Mouse (Mus musculus): ENCODE data around the gene Cdc26.

Gene Cdc26

GRCm38 (mm10) chr4:62408601-62409282, at the start of gene Cdc26, which contains the start of gene Prpf4:
Gene Cdc26 (minus strand): TSS chr4:62408642.
Gene Prpf4 (plus strand): TSS chr4:62408797.
- DNase-seq (ENCODE audit: low spot score): peak; percentile 79

GRCm38 (mm10) chr4:62454995-62455394, 46.6 kb upstream of the Cdc26 start:
- DNase-seq (ENCODE audit: low spot score): no peak

GRCm38 (mm10) chr4:62440986-62441385, 32.5 kb upstream of the Cdc26 start:
- no peak for DNase-seq (ENCODE audit: low spot score)

- DNase-seq (ENCODE audit: low spot score): no peak
Observed at GRCm38 (mm10) chr4:62440544-62440943, 32.1 kb upstream of the Cdc26 start.

- no peak for DNase-seq (ENCODE audit: low spot score)
Observed at GRCm38 (mm10) chr4:62439793-62440192, 31.4 kb upstream of the Cdc26 start.

- DNase-seq (ENCODE audit: low spot score): no peak
Observed at GRCm38 (mm10) chr4:62437871-62438270, 29.4 kb upstream of the Cdc26 start.

GRCm38 (mm10) chr4:62437256-62437778, 28.9 kb upstream of the Cdc26 start:
- DNase-seq (ENCODE audit: low spot score): no peak

- DNase-seq (ENCODE audit: low spot score): no peak
Observed at GRCm38 (mm10) chr4:62435081-62435480, 26.6 kb upstream of the Cdc26 start, which contains the start of gene Rnf183. Gene Rnf183 (minus strand): TSS chr4:62435252.

GRCm38 (mm10) chr4:62433939-62434870, 25.8 kb upstream of the Cdc26 start:
- no peak for DNase-seq (ENCODE audit: low spot score)

GRCm38 (mm10) chr4:62431522-62431921, 23.1 kb upstream of the Cdc26 start:
- no peak for DNase-seq (ENCODE audit: low spot score)

- no peak for DNase-seq (ENCODE audit: low spot score)
Observed at GRCm38 (mm10) chr4:62430678-62431077, 22.2 kb upstream of the Cdc26 start.

GRCm38 (mm10) chr4:62429616-62430015, 21.2 kb upstream of the Cdc26 start:
- no peak for DNase-seq (ENCODE audit: low spot score)

GRCm38 (mm10) chr4:62427978-62428758, 19.7 kb upstream of the Cdc26 start:
- DNase-seq (ENCODE audit: low spot score): no peak

- DNase-seq (ENCODE audit: low spot score): no peak
Observed at GRCm38 (mm10) chr4:62425891-62426290, 17.4 kb upstream of the Cdc26 start.

- no peak for DNase-seq (ENCODE audit: low spot score)
Observed at GRCm38 (mm10) chr4:62419091-62419490, 10.6 kb upstream of the Cdc26 start.

- no peak for DNase-seq (ENCODE audit: low spot score)
Observed at GRCm38 (mm10) chr4:62418448-62418847, 10.0 kb upstream of the Cdc26 start.

- DNase-seq (ENCODE audit: low spot score): no peak
Observed at GRCm38 (mm10) chr4:62411606-62412005, 3.2 kb upstream of the Cdc26 start.

- DNase-seq (ENCODE audit: low spot score): no peak
Observed at GRCm38 (mm10) chr4:62410325-62410724, 1.9 kb upstream of the Cdc26 start.

GRCm38 (mm10) chr4:62409615-62410014, 1.2 kb upstream of the Cdc26 start:
- DNase-seq (ENCODE audit: low spot score): no peak

- DNase-seq (ENCODE audit: low spot score): peak; percentile 24
Observed at GRCm38 (mm10) chr4:62407730-62408582, 486 bp downstream of the Cdc26 start.

GRCm38 (mm10) chr4:62406133-62406532, 2.3 kb downstream of the Cdc26 start:
- DNase-seq (ENCODE audit: low spot score): no peak

Data from ovary, postnatal 10 days (tissue).